8 mouse cellular contexts compared by ENCODE assay signal in genomic region chrX:139610033-139610764, GRCm38 (mm10). TPM values are rescaled to one million over a fixed set of nuclear protein-coding genes. Genes with fewer than 3 reads are reported as not detected.
DNase-seq lines count a peak whose midpoint lies in the region; ATAC-seq and TF ChIP-seq lines count a peak whose summit lies in the region.

No protein-coding gene starts in this region.

- H3K4me2 ChIP-seq in hindbrain, postnatal 0 days (ENCODE audit: low read depth, low read length), result peak overlapping the region; percentile 66

- peak overlapping the region; percentile 56; the same call in 1 of the 2 replicates for H3K27ac ChIP-seq in hindbrain, postnatal 0 days

- H3K4me3 ChIP-seq in hindbrain, postnatal 0 days (ENCODE audit: low read length), result peak overlapping the region; percentile 58

- no peaks in the 10 kb centered on the region for H3K4me1 ChIP-seq in hindbrain, postnatal 0 days (ENCODE audit: insufficient read depth, low read length)

- H3K9me3 ChIP-seq in hindbrain, postnatal 0 days (ENCODE audit: low read length), result no peaks in the 10 kb centered on the region

- peak; percentile 24; the same call in 1 of the 2 replicates for TF ChIP-seq CTCF in hindbrain, postnatal 0 days (IDR thresholded peaks at IDR 0.05; ENCODE audit: low read depth)

- DNase-seq in adipocyte (ENCODE audit: low spot score), result peak; percentile 55
- DNase-seq in embryo, embryonic 10 days (ENCODE audit: low spot score), result peak; percentile 81
- DNase-seq in gastrocnemius, adult 8-10 months (ENCODE audit: low spot score in 2 of 2), result peak; percentile 46 to 79
- peak; percentile 80 for DNase-seq in hindbrain, postnatal 0 days (ENCODE audit: low spot score)
- peak; percentile 70 to 79 for DNase-seq in left cerebral cortex, adult 18-20 months (ENCODE audit: low spot score in 2 of 2)
- peak; percentile 76 to 83 for DNase-seq in lung, postnatal 4 days
- DNase-seq in retina, postnatal 1 day, result peak; percentile 87
- peak; percentile 88 for DNase-seq in thymus, postnatal 4 days

- peak overlapping the region; percentile 58 for H3K9ac ChIP-seq in hindbrain, postnatal 0 days (replicated peaks; ENCODE audit: low read length)

- ATAC-seq in hindbrain, postnatal 0 days, result peak; percentile 96

- peaks cover 3% of the 10 kb centered on the region; the same call in 1 of the 2 replicates for H3K27me3 ChIP-seq in hindbrain, postnatal 0 days (ENCODE audit: insufficient read depth, low read length)

- 26% methylated on average over 40 of the region's 44 CpGs for WGBS in hindbrain, postnatal 0 days

- H3K36me3 ChIP-seq in hindbrain, postnatal 0 days (ENCODE audit: insufficient read depth, low read length), result no peaks in the 10 kb centered on the region

RNA-seq across cellular contexts. Expression of gene Rnf128, which starts 47.1 kb away (rescaled TPM):
- 10 to 100 TPM; 17.6 to 25.6 (median 23.8) TPM for total RNA-seq in gastrocnemius, adult 8-10 months (2022)
- total RNA-seq in hindbrain, postnatal 0 days (2014; rRNA removed), result 7.4 and 9.7 TPM in 2 replicates
- 7.7 and 7.8 TPM in 2 replicates for polyA plus RNA-seq in hindbrain, postnatal 0 days (2015; fragmentation: Nextera tagmentation; extraction: Ambion mirVana)
- 10 to 100 TPM; 13.4 to 15.3 TPM for total RNA-seq in left cerebral cortex, adult 18-20 months (2021)

Comparison
In these comparisons a context has a peak if more than half of its experiments do, and no peak if none do; other contexts are left out.
1. Peak in every context shown above with its lines: DNase-seq, ATAC-seq, H3K4me3 ChIP-seq and H3K27ac ChIP-seq.